8 mouse cellular contexts compared by ENCODE assay signal in genomic region chr11:103131701-103132575, GRCm38 (mm10). TPM values are rescaled to one million over a fixed set of nuclear protein-coding genes. Genes with fewer than 3 reads are reported as not detected.
A peak's percentile ranks its signal among the peaks of the same experiment; 100 is the strongest.
DNase-seq lines count a peak whose midpoint lies in the region; ATAC-seq and TF ChIP-seq lines count a peak whose summit lies in the region.

Hexim2 (plus strand) TSS chr11:103132429.

- under 1% methylated on average over 39 of the region's 39 CpGs for WGBS in kidney, adult 2 months
- 1% methylated on average over 39 of the region's 39 CpGs for WGBS in forebrain, postnatal 0 days
- WGBS in hindbrain, embryonic 13.5 days = 1% methylated on average over 39 of the region's 39 CpGs
- under 1% methylated on average over 39 of the region's 39 CpGs for WGBS in stomach, embryonic 15.5 days

- no peak for TF ChIP-seq CTCF in kidney, adult 2 months (conservative IDR thresholded peaks at IDR 0.05; ENCODE audit: insufficient read depth, insufficient read length, low read depth, low read length)
- TF ChIP-seq CTCF in forebrain, postnatal 0 days (IDR thresholded peaks at IDR 0.05; ENCODE audit: low read depth) = no peak

- H3K9ac ChIP-seq in forebrain, postnatal 0 days = peak within 1 kb of the TSS; percentile 100
- H3K9ac ChIP-seq in hindbrain, embryonic 13.5 days = peak within 1 kb of the TSS; percentile 100
- peak within 1 kb of the TSS; percentile 99 for H3K9ac ChIP-seq in stomach, embryonic 15.5 days

- DNase-seq in kidney, adult 2 months = peak; percentile 68
- no peak for DNase-seq in kidney, adult 11 months
- DNase-seq in cerebellum, adult 18-20 months = peak; percentile 71 to 82
- DNase-seq in forebrain, postnatal 0 days = peak; percentile 76
- DNase-seq in left cerebral cortex, postnatal 25 days (ENCODE audit: low spot score in 2 of 2) = peak; percentile 53 to 54
- peak; percentile 47 for DNase-seq in mesoderm, embryonic 11.5 days (ENCODE audit: low read depth, low spot score)

- H3K27me3 ChIP-seq in kidney, adult 2 months (replicated peaks; ENCODE audit: control insufficient read depth, insufficient read depth, low read length) = no peaks in the 10 kb centered on the region
- H3K27me3 ChIP-seq in forebrain, postnatal 0 days (ENCODE audit: insufficient read depth, low read length) = no peaks in the 10 kb centered on the region
- H3K27me3 ChIP-seq in hindbrain, embryonic 13.5 days = no peaks in the 10 kb centered on the region
- H3K27me3 ChIP-seq in stomach, embryonic 15.5 days (replicated peaks) = no peaks in the 10 kb centered on the region

- H3K4me2 ChIP-seq in forebrain, postnatal 0 days (ENCODE audit: low read depth) = peak within 1 kb of the TSS; percentile 74
- H3K4me2 ChIP-seq in hindbrain, embryonic 13.5 days = peak within 1 kb of the TSS; percentile 87
- peak within 1 kb of the TSS; percentile 70 for H3K4me2 ChIP-seq in stomach, embryonic 15.5 days

- peak within 1 kb of the TSS; percentile 97 for H3K27ac ChIP-seq in kidney, adult 2 months (ENCODE audit: insufficient read depth, low read depth, low read length)
- peak within 1 kb of the TSS; percentile 99 for H3K27ac ChIP-seq in forebrain, postnatal 0 days (ENCODE audit: low read depth, low read length)
- peak within 1 kb of the TSS; percentile 98 for H3K27ac ChIP-seq in hindbrain, embryonic 13.5 days
- peak within 1 kb of the TSS; percentile 97 for H3K27ac ChIP-seq in stomach, embryonic 15.5 days

- no peaks in the 10 kb centered on the region for H3K36me3 ChIP-seq in kidney, adult 2 months (ENCODE audit: control insufficient read depth, insufficient read depth, low read length)
- H3K36me3 ChIP-seq in forebrain, postnatal 0 days (ENCODE audit: insufficient read depth) = no peaks in the 10 kb centered on the region
- H3K36me3 ChIP-seq in hindbrain, embryonic 13.5 days = no peaks in the 10 kb centered on the region
- no peaks in the 10 kb centered on the region for H3K36me3 ChIP-seq in stomach, embryonic 15.5 days

- peaks cover 12% of the 10 kb centered on the region for H3K4me1 ChIP-seq in kidney, adult 2 months (ENCODE audit: control insufficient read depth, insufficient read depth, low read length)
- peaks cover 22% of the 10 kb centered on the region for H3K4me1 ChIP-seq in forebrain, postnatal 0 days (ENCODE audit: insufficient read depth)
- H3K4me1 ChIP-seq in hindbrain, embryonic 13.5 days (replicated peaks) = peaks cover 48% of the 10 kb centered on the region
- peaks cover 24% of the 10 kb centered on the region for H3K4me1 ChIP-seq in stomach, embryonic 15.5 days

- intact Hi-C loops in left cerebral cortex, postnatal 25 days (cut with DNase I) = loop anchor here (1.0 kb wide), 1 partner anchor 16 kb away; the partner anchor contains the start of gene Hexim1

- TF ChIP-seq POLR2A in kidney, adult 2 months (IDR thresholded peaks at IDR 0.05; ENCODE audit: low read depth, low read length) = peak; percentile 11

- H3K4me3 ChIP-seq in kidney, adult 2 months (ENCODE audit: insufficient read depth, low read depth, low read length) = peak within 1 kb of the TSS; percentile 96
- H3K4me3 ChIP-seq in forebrain, postnatal 0 days (ENCODE audit: low read depth, low read length) = peak within 1 kb of the TSS; percentile 87
- H3K4me3 ChIP-seq in hindbrain, embryonic 13.5 days = peak within 1 kb of the TSS; percentile 85
- peak within 1 kb of the TSS; percentile 92 for H3K4me3 ChIP-seq in stomach, embryonic 15.5 days (replicated peaks)

- ATAC-seq in forebrain, postnatal 0 days = peak; percentile 36
- ATAC-seq in hindbrain, embryonic 13.5 days (ENCODE audit: low FRiP score) = peak; percentile 67
- peak; percentile 40; the same call in 1 of the 2 replicates for ATAC-seq in stomach, embryonic 15.5 days (ENCODE audit: insufficient read depth, low FRiP score, low read depth)

- H3K9me3 ChIP-seq in forebrain, postnatal 0 days (ENCODE audit: low read length) = no peaks in the 10 kb centered on the region
- no peaks in the 10 kb centered on the region for H3K9me3 ChIP-seq in hindbrain, embryonic 13.5 days
- H3K9me3 ChIP-seq in stomach, embryonic 15.5 days = no peaks in the 10 kb centered on the region

RNA-seq across cellular contexts. Expression of gene Hexim2, which starts in this region (rescaled TPM):
- polyA plus RNA-seq in kidney, adult 2 months (2012; rRNA removed) = 3.8 and 4.0 TPM in 2 replicates
- 30.8 and 47.0 TPM in 2 replicates for total RNA-seq in forebrain, postnatal 0 days (2014; rRNA removed)
- 16.5 and 27.9 TPM in 2 replicates for polyA plus RNA-seq in forebrain, postnatal 0 days (2015; fragmentation: Nextera tagmentation; extraction: Ambion mirVana)
- polyA plus RNA-seq in hindbrain, embryonic 13.5 days (2015; fragmentation: Nextera tagmentation; extraction: Ambion mirVana) = 21.3 and 22.3 TPM in 2 replicates
- 10 to 100 TPM; 11.7 to 13.6 TPM for total RNA-seq in left cerebral cortex, postnatal 25 days (2021)
- polyA plus RNA-seq in stomach, embryonic 15.5 days (2015; fragmentation: Nextera tagmentation; extraction: Ambion mirVana) = 6.8 and 8.7 TPM in 2 replicates
